Mouse (Mus musculus) hindbrain, embryonic 15.5 days (tissue): Measurements from ENCODE around the gene Mepce. TPM values are rescaled to one million over a fixed set of nuclear protein-coding genes. Genes with fewer than 3 reads are reported as not detected.
"Not testable (repeated sequence)": the region's sequence is repeated elsewhere in the genome, so short reads cannot be mapped to it uniquely, and the experiment has no call there.

Experiments used
- ATAC-seq: fragments of 200-750 bp; cut with Nextera tagmentation; 2 replicates; pipeline ENCODE4 v1.8.0; 2017; ENCODE audit warnings: low read depth, moderate number of reproducible peaks, moderate TSS enrichment; ENCODE audit not compliant: low FRiP score
- H3K27ac ChIP-seq: fragments of 300-500 bp; sonication (generic); replicated peaks from 2 replicates; pipeline ENCODE4 v1.5.1; 2015; ENCODE audit warnings: mild to moderate bottlenecking, inconsistent platforms
- H3K27me3 ChIP-seq: fragments of 300-500 bp; sonication (generic); 2 replicates; pipeline ENCODE4 v1.6.1; 2015; ENCODE audit warnings: control low read depth, inconsistent platforms
- H3K36me3 ChIP-seq: fragments of 300-500 bp; sonication (generic); 2 replicates; pipeline ENCODE4 v1.6.1; 2015; ENCODE audit warnings: control low read depth, inconsistent platforms
- H3K4me1 ChIP-seq: fragments of 300-500 bp; sonication (generic); replicated peaks from 2 replicates; pipeline ENCODE4 v1.6.1; 2015; ENCODE audit warnings: control low read depth, inconsistent platforms
- H3K4me2 ChIP-seq: fragments of 300-500 bp; sonication (generic); 2 replicates; pipeline ENCODE4 v1.6.1; 2015; ENCODE audit warnings: moderate library complexity, mild to moderate bottlenecking, inconsistent platforms
- H3K4me3 ChIP-seq: fragments of 300-500 bp; sonication (generic); 2 replicates; pipeline ENCODE4 v1.5.1; 2015; ENCODE audit warnings: mild to moderate bottlenecking, inconsistent platforms
- H3K9ac ChIP-seq: fragments of 300-500 bp; sonication (generic); 2 replicates; pipeline ENCODE4 v1.6.1; 2015; ENCODE audit warnings: inconsistent platforms
- H3K9me3 ChIP-seq: fragments of 300-500 bp; sonication (generic); 2 replicates; pipeline ENCODE4 v1.6.1; 2016; ENCODE audit warnings: control low read depth, inconsistent platforms
- WGBS: fragments of 180-500 bp; shearing (Covaris S2); methylation state at CpG from one replicate; pipeline ENCODE4 v1.1.7; 2015; 5-methylcytosine and 5-hydroxymethylcytosine counted together
- polyA plus RNA-seq: library from polyadenylated mRNA; unstranded; fragments of >200 nt; fragmentation: Nextera tagmentation; extraction: Ambion mirVana; gene quantifications from 2 replicates; pipeline ENCODE4 v1.2.1, GENCODE M21; 2015

Mepce gene
- polyA plus RNA-seq, 1 experiment from 2014 or later: 11.0 TPM

- H3K27ac ChIP-seq: no peak overlapping the region
These were observed 32.0 kb downstream of the Mepce start for GRCm38 (mm10) chr5:137755425-137755824.

DNA sequence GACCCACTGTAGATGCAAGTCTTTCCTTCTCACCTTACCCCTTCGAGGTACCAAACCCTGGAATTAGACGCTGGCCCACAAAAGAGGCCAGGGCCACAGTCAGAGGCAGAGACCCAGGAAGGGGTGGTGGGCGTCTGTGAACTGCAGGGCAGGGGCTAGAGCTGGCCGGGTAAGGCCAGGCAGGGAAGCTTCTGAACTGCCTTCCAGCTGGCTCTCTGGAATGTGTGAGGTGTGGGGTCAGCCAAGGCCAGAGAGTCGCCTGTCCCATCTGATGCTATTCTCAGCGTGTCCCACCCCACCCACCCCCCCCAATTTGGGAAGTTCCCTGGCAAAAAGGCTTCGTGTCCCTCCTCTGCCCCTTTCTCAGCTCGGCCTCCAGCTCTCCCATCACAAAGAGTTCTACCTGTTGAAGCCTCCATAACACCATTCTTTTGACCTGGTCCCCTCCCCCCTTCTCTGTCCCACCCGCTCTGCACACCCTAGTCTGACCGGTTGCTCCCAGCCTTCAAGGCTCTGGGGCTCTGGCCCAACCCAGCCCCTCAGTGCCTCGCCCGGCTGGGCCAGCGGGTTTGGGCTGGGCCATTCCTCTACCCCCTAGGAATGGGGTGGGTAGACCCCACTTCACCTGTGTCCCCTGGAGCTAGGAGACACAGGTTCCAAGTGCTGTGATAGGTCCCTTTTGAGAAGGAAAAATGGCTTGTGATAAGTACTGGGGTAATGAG lies 34.2 kb downstream of the Mepce start:
- Histone ChIP-seq H3K36me3 (0 out of 2 replicates have a peak, but pooled peaks cover 3% of the 10 kb centered on the region), H3K4me3 (no peak overlapping the region), H3K27me3 (no peaks in the 10 kb centered on the region), H3K4me1 (peaks cover 29% of the 10 kb centered on the region), H3K9ac (no peak overlapping the region), H3K9me3 (no peaks in the 10 kb centered on the region), H3K27ac (no peak overlapping the region), H3K4me2 (no peak overlapping the region)
- 92% methylated on average over 11 of the region's 13 CpGs for WGBS
- ATAC-seq: no peak

More at GRCm38 (mm10) chr5:137755425-137755824, 32.0 kb downstream of the Mepce start:
- H3K9ac ChIP-seq: no peak overlapping the region
- no peak for ATAC-seq
- WGBS: 80% methylated on average over 5 of the region's 5 CpGs
- no peak overlapping the region for H3K4me2 ChIP-seq
- no peak overlapping the region for H3K4me3 ChIP-seq
- H3K27me3 ChIP-seq: no peaks in the 10 kb centered on the region
- H3K9me3 ChIP-seq: no peaks in the 10 kb centered on the region
- H3K4me1 ChIP-seq: peaks cover 33% of the 10 kb centered on the region
- 0 out of 2 replicates have a peak, but pooled peaks cover 3% of the 10 kb centered on the region for H3K36me3 ChIP-seq

DNA sequence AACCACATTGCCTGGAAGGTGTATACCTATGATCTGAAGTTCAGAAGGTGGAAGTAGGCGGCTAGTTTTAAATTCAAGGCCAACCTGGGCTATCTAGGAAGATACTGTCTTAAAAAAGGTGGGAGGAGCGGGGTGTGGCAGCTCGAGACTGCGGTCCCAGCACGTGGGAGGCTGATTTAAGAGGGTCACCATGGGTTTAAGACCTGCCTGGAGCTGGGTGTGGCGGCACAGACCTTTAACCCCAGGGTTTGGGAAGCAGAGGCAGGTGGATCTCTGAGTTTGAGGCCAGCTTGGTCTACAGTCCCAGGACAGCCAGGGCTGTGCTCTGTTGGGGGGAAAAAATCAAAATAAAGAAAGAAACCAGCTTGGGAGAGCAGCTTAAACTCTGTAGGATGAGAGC lies 35.5 kb downstream of the Mepce start:
- H3K9ac ChIP-seq: no peak overlapping the region
- H3K27ac ChIP-seq: no peak overlapping the region
- no peak overlapping the region for H3K4me2 ChIP-seq
- 95% methylated on average over 6 of the region's 6 CpGs for WGBS
- H3K36me3 ChIP-seq: 0 out of 2 replicates have a peak, but pooled peaks cover 3% of the 10 kb centered on the region
- H3K4me3 ChIP-seq: no peak overlapping the region
- no peak for ATAC-seq
- H3K4me1 ChIP-seq: peaks cover 30% of the 10 kb centered on the region
- H3K27me3 ChIP-seq: no peaks in the 10 kb centered on the region
- no peaks in the 10 kb centered on the region for H3K9me3 ChIP-seq

DNA sequence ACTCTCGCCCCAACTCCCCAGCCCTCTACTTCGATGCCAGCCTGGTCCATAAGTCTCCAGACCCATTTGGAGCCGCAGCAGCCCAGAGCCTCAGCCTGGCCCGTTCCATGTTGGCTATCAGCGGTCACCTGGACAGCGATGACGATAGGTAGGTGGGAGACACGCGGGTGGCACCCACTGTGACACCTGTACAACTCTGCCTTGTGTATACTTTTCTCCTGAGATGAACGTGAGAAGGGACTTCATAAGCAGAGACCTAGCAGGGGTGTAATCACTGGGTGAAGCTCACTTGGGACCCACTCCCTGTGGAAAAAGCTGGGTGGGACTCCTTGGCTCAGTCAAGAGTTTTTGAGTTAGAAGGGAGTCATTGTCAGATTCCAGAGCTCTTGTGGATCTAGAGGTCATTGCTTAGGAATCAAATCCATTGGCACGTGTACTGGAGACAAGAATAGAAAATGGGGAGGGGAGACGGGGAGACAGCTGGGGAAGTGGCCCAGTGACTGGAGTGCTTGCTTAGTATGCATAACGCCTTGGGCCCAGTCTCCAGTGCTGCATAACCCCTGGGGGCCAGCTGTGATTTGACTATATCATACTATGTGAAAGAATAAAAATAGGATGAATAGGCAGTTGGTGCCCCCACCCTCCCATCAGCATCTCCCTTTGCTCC lies 36.1 kb downstream of the Mepce start:
- Histone ChIP-seq H3K27ac (no peak overlapping the region), H3K9me3 (no peaks in the 10 kb centered on the region)
- no peak for ATAC-seq

GRCm38 (mm10) chr5:137750212-137750611 lies 37.2 kb downstream of the Mepce start:
- H3K27me3 ChIP-seq, H3K36me3 ChIP-seq, ATAC-seq, H3K4me3 ChIP-seq, H3K27ac ChIP-seq, H3K9me3 ChIP-seq, H3K9ac ChIP-seq, H3K4me2 ChIP-seq: not testable (repeated sequence)
- H3K4me1 ChIP-seq: peaks cover 36% of the 10 kb centered on the region
- 94% methylated on average over 6 of the region's 8 CpGs for WGBS

More for the DNA sequence above, 36.1 kb downstream of the Mepce start:
- H3K4me2 ChIP-seq: no peak overlapping the region
- H3K4me1 ChIP-seq: peaks cover 32% of the 10 kb centered on the region
- 89% methylated on average over 13 of the region's 13 CpGs for WGBS
- H3K9ac ChIP-seq: no peak overlapping the region
- H3K36me3 ChIP-seq: 0 out of 2 replicates have a peak, but pooled peaks cover 3% of the 10 kb centered on the region
- no peak overlapping the region for H3K4me3 ChIP-seq
- H3K27me3 ChIP-seq: no peaks in the 10 kb centered on the region

DNA sequence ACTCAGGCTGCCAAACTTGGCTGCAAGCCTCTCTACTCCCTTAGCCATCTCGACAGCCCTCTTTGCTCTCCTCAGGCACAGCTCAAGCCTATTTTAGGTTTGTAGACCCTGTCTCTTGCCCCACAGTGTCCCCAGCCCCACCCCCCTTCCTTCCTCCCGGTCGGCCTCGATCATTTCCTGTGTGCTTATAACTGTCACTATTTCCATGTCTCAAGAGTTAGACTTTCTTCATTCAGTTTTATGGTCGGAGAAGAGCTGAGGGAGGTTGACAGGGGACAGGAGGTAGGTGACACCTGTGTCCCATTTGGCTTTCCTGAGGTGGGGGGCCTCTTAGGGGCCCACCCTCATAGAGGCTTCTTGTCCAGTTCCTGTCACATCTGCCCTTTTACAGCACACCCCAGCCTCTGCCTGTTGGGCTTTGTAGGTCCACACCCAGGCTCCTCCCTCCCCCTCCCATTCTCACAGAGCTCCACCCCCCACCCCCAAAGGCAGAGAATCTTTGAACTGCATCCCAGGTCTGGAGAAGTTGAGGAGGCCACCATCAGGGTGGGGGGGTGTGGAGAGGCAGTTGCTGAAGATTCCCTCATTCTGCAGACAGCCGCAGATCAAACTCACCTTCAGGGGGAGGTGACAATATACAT lies 38.1 kb downstream of the Mepce start:
- ATAC-seq: no peak
- H3K4me2 ChIP-seq: peak overlapping the region; percentile 89
- H3K4me3 ChIP-seq: no peak overlapping the region
- 0 out of 2 replicates have a peak, but pooled peaks cover 3% of the 10 kb centered on the region for H3K36me3 ChIP-seq
- 80% methylated on average over 6 of the region's 6 CpGs for WGBS
- no peaks in the 10 kb centered on the region for H3K27me3 ChIP-seq
- H3K4me1 ChIP-seq: peaks cover 37% of the 10 kb centered on the region
- H3K9me3 ChIP-seq: no peaks in the 10 kb centered on the region
- H3K9ac ChIP-seq: no peak overlapping the region
- H3K27ac ChIP-seq: no peak overlapping the region; the same call in 1 of the 2 replicates

- Histone ChIP-seq H3K36me3 (0 out of 2 replicates have a peak, but pooled peaks cover 3% of the 10 kb centered on the region), H3K4me2 (peak overlapping the region; percentile 89), H3K27me3 (no peaks in the 10 kb centered on the region), H3K27ac (peak overlapping the region; percentile 50; the same call in 1 of the 2 replicates), H3K9me3 (no peaks in the 10 kb centered on the region), H3K9ac (peak overlapping the region; percentile 68), H3K4me1 (peaks cover 37% of the 10 kb centered on the region), H3K4me3 (peak overlapping the region; percentile 54)
- 35% methylated on average over 5 of the region's 5 CpGs for WGBS
- ATAC-seq: no peak
These were observed 39.2 kb downstream of the Mepce start for GRCm38 (mm10) chr5:137748130-137748770.

GRCm38 (mm10) chr5:137747326-137747961 lies 40.0 kb downstream of the Mepce start:
- Histone ChIP-seq H3K27me3 (no peaks in the 10 kb centered on the region), H3K36me3 (0 out of 2 replicates have a peak, but pooled peaks cover 3% of the 10 kb centered on the region), H3K4me1 (peaks cover 37% of the 10 kb centered on the region), H3K9ac (peak overlapping the region; percentile 68), H3K4me3 (peak overlapping the region; percentile 54), H3K4me2 (peak overlapping the region; percentile 89), H3K27ac (peak overlapping the region; percentile 85), H3K9me3 (no peaks in the 10 kb centered on the region)
- ATAC-seq: no peak
- WGBS: 6% methylated on average over 26 of the region's 26 CpGs

GRCm38 (mm10) chr5:137746851-137747325 lies 40.6 kb downstream of the Mepce start:
- peak overlapping the region; percentile 54 for H3K4me3 ChIP-seq
- 1% methylated on average over 16 of the region's 16 CpGs for WGBS
- peak overlapping the region; percentile 85 for H3K27ac ChIP-seq
- peak overlapping the region; percentile 89 for H3K4me2 ChIP-seq
- H3K36me3 ChIP-seq: 0 out of 2 replicates have a peak, but pooled peaks cover 3% of the 10 kb centered on the region
- no peak for ATAC-seq
- no peaks in the 10 kb centered on the region for H3K9me3 ChIP-seq
- no peaks in the 10 kb centered on the region for H3K27me3 ChIP-seq
- peak overlapping the region; percentile 68 for H3K9ac ChIP-seq
- H3K4me1 ChIP-seq: peaks cover 39% of the 10 kb centered on the region

GRCm38 (mm10) chr5:137746282-137746850 lies 41.1 kb downstream of the Mepce start:
- peak overlapping the region; percentile 85 for H3K27ac ChIP-seq
- WGBS: 0% methylated on average over 20 of the region's 20 CpGs
- H3K4me2 ChIP-seq: peak overlapping the region; percentile 89
- H3K4me3 ChIP-seq: peak overlapping the region; percentile 54
- peaks cover 44% of the 10 kb centered on the region for H3K4me1 ChIP-seq
- peak; percentile 9; the same call in 1 of the 2 replicates for ATAC-seq
- H3K9me3 ChIP-seq: no peaks in the 10 kb centered on the region
- H3K9ac ChIP-seq: peak overlapping the region; percentile 68
- no peaks in the 10 kb centered on the region for H3K27me3 ChIP-seq
- H3K36me3 ChIP-seq: 0 out of 2 replicates have a peak, but pooled peaks cover 3% of the 10 kb centered on the region
